Mouse (Mus musculus) liver, postnatal 0 days (tissue): ENCODE measurements around the gene Top2a. TPM values are rescaled to one million over a fixed set of nuclear protein-coding genes. Genes with fewer than 3 reads are reported as not detected.

Experiments
- ATAC-seq: fragments of 200-750 bp; cut with Nextera tagmentation; 2 replicates; pipeline ENCODE4 v1.8.0; 2017; ENCODE audit warnings: mild to moderate bottlenecking, moderate library complexity
- DNase-seq: peaks from one replicate; pipeline ENCODE4 v3.0.0-alpha.2; 2016
- H3K27ac ChIP-seq: fragments of 300-500 bp; sonication (generic); 2 replicates; pipeline ENCODE4 v1.5.1; 2014; ENCODE audit warnings: antibody characterized with exemption, moderate library complexity, mild to moderate bottlenecking, low read depth
- H3K27me3 ChIP-seq: fragments of 300-500 bp; sonication (generic); 2 replicates; pipeline ENCODE4 v1.6.1; 2014; ENCODE audit warnings: low read length, control low read depth, mixed read lengths; ENCODE audit not compliant: insufficient read depth
- H3K36me3 ChIP-seq: fragments of 300-500 bp; sonication (generic); replicated peaks from 2 replicates; pipeline ENCODE4 v1.6.1; 2014; ENCODE audit warnings: mild to moderate bottlenecking, control low read depth, low read length, moderate library complexity, mixed read lengths; ENCODE audit not compliant: insufficient read depth
- H3K4me1 ChIP-seq: fragments of 300-500 bp; sonication (generic); 2 replicates; pipeline ENCODE4 v1.6.1; 2014; ENCODE audit warnings: antibody characterized with exemption, mild to moderate bottlenecking, control low read depth; ENCODE audit not compliant: insufficient read depth
- H3K4me2 ChIP-seq: fragments of 300-500 bp; sonication (generic); 2 replicates; pipeline ENCODE4 v1.6.1; 2014; ENCODE audit warnings: low read depth, mild to moderate bottlenecking, low read length, moderate library complexity, mixed read lengths
- H3K4me3 ChIP-seq: fragments of 300-500 bp; sonication (generic); 2 replicates; pipeline ENCODE4 v1.5.1; 2014; ENCODE audit warnings: low read depth, low read length
- H3K9ac ChIP-seq: fragments of 300-500 bp; sonication (generic); replicated peaks from 2 replicates; pipeline ENCODE4 v1.6.1; 2014; ENCODE audit warnings: mild to moderate bottlenecking, moderate library complexity
- H3K9me3 ChIP-seq: fragments of 300-500 bp; sonication (generic); 2 replicates; pipeline ENCODE4 v1.6.1; 2016; ENCODE audit warnings: mild to moderate bottlenecking, control low read depth, low read length, mixed read lengths
- CTCF ChIP-seq: sonication (generic); IDR thresholded peaks from 2 replicates; pipeline ENCODE4 v1.5.1; 2016; ENCODE audit warnings: antibody characterized with exemption, low read depth
- EP300 ChIP-seq: IDR thresholded peaks from 2 replicates; pipeline ENCODE4 v1.6.1; 2016; ENCODE audit warnings: antibody characterized with exemption, low read depth, mild to moderate bottlenecking
- WGBS: fragments of 180-500 bp; shearing (Covaris S2); extraction: QIAGEN DNeasy Blood & Tissue Kit; methylation state at CpG from one replicate; pipeline ENCODE4 v1.1.7; 2014; ENCODE audit not compliant: insufficient replicate concordance; 5-methylcytosine and 5-hydroxymethylcytosine counted together
- polyA plus RNA-seq: library from polyadenylated mRNA; unstranded; fragments of >200 nt; fragmentation: Nextera tagmentation; extraction: Ambion mirVana; gene quantifications from 2 replicates; pipeline ENCODE4 v1.2.1, GENCODE M21; 2015

Gene Top2a
- polyA plus RNA-seq, 1 experiment from 2014 or later = 90.2 TPM

DNA sequence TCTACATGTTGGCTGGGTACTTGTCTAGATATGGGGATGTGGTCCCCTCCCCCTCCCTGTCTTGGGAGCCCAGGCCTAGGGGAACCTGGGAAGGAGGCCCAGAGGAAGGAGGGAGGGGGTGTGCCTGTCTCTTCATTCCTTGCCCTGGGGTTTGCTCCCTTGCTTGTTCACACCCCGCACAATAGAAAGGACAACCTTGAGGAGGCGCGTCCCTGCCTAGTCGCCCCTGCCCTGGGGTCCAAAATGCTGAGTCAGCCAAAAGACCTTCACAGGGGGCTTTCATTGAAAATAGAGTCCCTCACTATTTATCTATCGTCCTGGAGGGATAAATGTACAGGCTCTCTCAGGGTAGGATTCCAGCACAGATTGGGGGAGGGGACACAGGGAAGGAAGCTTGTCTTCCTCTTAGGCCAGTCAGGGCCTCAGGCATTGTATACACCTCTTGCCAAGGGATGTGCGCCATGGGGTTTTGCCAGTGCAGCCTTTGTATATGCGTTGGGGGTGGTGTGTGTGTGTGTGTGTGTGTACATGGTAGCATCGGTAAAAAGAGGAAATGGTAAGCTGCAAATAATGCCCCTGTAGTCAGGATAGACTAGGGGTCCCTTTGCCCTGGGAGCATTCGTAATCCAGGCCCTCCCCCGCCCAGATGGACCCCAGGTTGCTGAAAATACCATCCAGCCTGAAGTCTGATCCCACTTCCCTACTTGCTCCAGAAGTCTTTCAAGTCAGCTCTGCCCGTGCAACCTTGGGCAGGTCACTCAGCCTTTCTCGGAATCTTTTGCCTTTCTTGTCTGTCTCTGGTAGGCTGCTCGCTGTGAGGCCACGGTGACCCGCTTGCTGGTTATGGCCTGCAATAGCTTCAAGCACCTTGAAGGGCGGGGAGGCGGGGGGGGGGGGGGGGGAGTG, 68.9 kb downstream of the Top2a start:
- Histone ChIP-seq H3K4me1 (peaks cover 68% of the 10 kb centered on the region), H3K27me3 (peaks cover under 1% of the 10 kb centered on the region; the same call in 1 of the 2 replicates), H3K4me2 (peak overlapping the region; percentile 41), H3K36me3 (no peaks in the 10 kb centered on the region), H3K27ac (peak overlapping the region; percentile 77), H3K4me3 (no peak overlapping the region), H3K9ac (0 out of 2 replicates have a peak overlapping the region, but pooled peaks have one; percentile 8), H3K9me3 (no peaks in the 10 kb centered on the region)
- 37% methylated on average over 17 of the region's 17 CpGs for WGBS
- TF ChIP-seq CTCF = no peak
- no peak for TF ChIP-seq EP300
- ATAC-seq = no peak
- peak; percentile 22 for DNase-seq

DNA sequence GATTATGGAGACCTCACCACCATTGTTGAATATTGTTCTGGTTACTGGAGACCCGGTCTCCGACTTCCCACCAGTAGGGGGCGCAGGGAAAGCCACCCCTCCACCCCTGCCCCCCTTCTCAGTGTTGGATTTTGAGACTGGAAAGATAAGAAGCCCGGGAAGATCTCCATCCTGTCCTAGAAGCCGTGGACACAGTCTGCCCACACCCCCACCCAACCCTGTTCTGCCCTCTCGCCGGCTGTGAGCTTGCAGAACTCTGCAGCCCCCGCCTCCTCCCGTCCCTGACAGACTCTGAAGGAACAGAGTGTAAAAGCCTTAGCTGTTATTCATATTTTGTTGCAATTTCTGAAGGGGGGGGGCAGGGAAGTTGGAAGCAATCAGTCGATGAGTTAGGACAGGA, 69.6 kb downstream of the Top2a start:
- no peaks in the 10 kb centered on the region for H3K36me3 ChIP-seq
- H3K4me3 ChIP-seq = no peak overlapping the region
- H3K4me1 ChIP-seq = peaks cover 70% of the 10 kb centered on the region
- peak overlapping the region; percentile 41 for H3K4me2 ChIP-seq
- 10% methylated on average over 10 of the region's 10 CpGs for WGBS
- ATAC-seq (peak; percentile 43), DNase-seq (peak; percentile 80)
- no peaks in the 10 kb centered on the region for H3K9me3 ChIP-seq
- TF ChIP-seq CTCF = peak; percentile 73
- TF ChIP-seq EP300 = no peak
- H3K9ac ChIP-seq = peak overlapping the region; percentile 48
- peak overlapping the region; percentile 77 for H3K27ac ChIP-seq
- H3K27me3 ChIP-seq = no peaks in the 10 kb centered on the region

DNA sequence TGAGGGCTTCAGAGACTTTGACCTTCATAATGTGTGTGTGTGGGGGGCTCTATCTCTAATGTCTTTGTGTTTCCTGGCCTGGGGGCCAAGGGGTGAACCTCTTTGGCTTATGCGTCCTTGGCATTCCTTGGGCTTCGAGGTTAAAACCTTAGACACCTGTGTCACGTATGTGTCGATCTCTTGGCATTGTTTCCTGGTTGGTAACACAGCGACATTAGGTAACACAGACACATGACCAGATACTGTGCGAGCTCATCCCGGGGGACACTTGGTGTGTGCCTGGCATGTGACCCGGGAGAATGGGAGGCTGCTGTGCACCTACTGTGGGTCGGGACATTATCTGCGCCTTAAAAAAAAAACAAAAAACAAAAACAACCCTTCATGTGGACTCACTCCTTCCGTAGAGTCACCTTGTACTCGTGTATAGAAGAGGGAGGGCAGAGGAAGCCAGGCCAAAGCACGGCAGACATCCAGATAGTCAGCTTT, 70.1 kb downstream of the Top2a start:
- peak overlapping the region; percentile 48 for H3K9ac ChIP-seq
- peaks cover 70% of the 10 kb centered on the region for H3K4me1 ChIP-seq
- DNase-seq (no peak), ATAC-seq (peak; percentile 43)
- 24% methylated on average over 13 of the region's 13 CpGs for WGBS
- no peak overlapping the region for H3K4me3 ChIP-seq
- H3K4me2 ChIP-seq = peak overlapping the region; percentile 41
- no peaks in the 10 kb centered on the region for H3K9me3 ChIP-seq
- H3K27ac ChIP-seq = peak overlapping the region; percentile 77
- H3K27me3 ChIP-seq = no peaks in the 10 kb centered on the region
- no peak for TF ChIP-seq EP300
- TF ChIP-seq CTCF = no peak
- no peaks in the 10 kb centered on the region for H3K36me3 ChIP-seq

DNA sequence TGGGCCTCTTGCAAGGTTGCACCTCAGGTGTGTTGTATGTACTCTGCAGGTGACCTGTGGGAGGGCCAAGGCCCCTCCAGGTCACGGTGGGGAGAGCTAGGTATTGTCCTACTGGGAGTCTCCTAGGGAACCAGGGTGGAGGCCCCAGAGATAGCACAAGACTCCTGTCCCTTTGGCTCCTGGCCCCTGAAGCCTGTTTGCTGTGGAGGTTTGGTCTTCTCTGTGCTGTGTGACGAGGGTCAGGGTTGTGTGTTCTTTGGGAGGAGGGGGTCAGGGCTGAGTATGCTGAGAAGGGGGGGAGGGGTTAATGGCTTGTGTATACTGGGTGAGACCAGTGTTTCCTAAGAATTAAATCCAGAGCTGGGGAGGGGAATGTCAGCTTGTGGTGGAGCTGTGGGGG, 70.6 kb downstream of the Top2a start:
- no peak overlapping the region for H3K4me3 ChIP-seq
- no peaks in the 10 kb centered on the region for H3K36me3 ChIP-seq
- H3K27me3 ChIP-seq = no peaks in the 10 kb centered on the region
- TF ChIP-seq EP300 = no peak
- DNase-seq = no peak
- H3K27ac ChIP-seq = peak overlapping the region; percentile 77
- H3K4me2 ChIP-seq = peak overlapping the region; percentile 41; the same call in 1 of the 2 replicates
- H3K9ac ChIP-seq = no peak overlapping the region
- no peaks in the 10 kb centered on the region for H3K9me3 ChIP-seq
- 38% methylated on average over 2 of the region's 2 CpGs for WGBS
- no peak for ATAC-seq
- H3K4me1 ChIP-seq = peaks cover 72% of the 10 kb centered on the region

DNA sequence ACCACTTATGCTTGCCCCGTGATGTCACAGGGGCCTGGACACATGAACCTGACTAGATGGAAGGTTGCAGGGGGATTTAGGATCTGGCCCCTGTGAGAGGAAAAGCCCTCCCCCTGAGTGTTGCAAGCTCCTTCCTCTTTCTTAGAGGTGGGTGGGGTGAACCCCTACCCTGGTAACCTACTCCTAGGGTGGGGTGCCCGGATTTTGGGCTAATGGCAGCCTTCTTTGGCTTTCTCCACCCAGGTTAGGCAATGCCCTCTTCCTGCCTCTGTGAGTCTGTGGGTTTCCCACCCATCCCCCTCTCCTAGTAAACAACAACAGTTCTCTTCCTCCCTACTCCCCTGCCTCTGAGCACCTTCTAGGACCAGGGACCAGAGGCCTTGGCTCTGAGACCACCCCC, 71.3 kb downstream of the Top2a start:
- Histone ChIP-seq H3K27me3 (no peaks in the 10 kb centered on the region), H3K4me1 (peaks cover 73% of the 10 kb centered on the region), H3K9ac (no peak overlapping the region), H3K36me3 (no peaks in the 10 kb centered on the region), H3K9me3 (no peaks in the 10 kb centered on the region), H3K4me2 (no peak overlapping the region), H3K4me3 (no peak overlapping the region), H3K27ac (peak overlapping the region; percentile 77; the same call in 1 of the 2 replicates)
- ATAC-seq (no peak), DNase-seq (no peak)
- WGBS = 30% methylated on average over 2 of the region's 2 CpGs
- TF ChIP-seq CTCF = no peak
- TF ChIP-seq EP300 = no peak

DNA sequence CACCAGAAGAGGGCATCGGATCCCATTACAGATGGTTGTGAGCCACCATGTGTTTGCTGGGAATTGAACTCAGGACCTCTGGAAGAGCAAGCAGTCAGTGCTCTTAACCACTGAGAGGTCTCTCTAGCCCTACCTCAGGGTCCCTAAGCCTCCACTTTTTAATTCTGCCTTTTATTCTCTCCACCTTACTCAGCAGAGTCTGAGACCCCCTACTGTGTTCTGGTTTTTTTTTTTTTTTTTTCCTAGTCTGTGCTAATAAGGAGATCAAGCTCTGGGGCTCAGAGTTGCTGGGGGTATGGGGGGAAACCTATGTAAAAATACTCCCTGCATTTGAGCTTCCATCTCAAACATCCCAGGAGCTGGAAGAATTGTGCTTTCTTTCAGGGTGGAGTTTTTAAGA, 71.9 kb downstream of the Top2a start:
- no peak for TF ChIP-seq EP300
- TF ChIP-seq CTCF = no peak
- no peak for DNase-seq
- no peak overlapping the region for H3K9ac ChIP-seq
- peaks cover 76% of the 10 kb centered on the region for H3K4me1 ChIP-seq
- no peaks in the 10 kb centered on the region for H3K9me3 ChIP-seq
- ATAC-seq = no peak
- no peaks in the 10 kb centered on the region for H3K36me3 ChIP-seq
- no peak overlapping the region for H3K4me2 ChIP-seq
- H3K27me3 ChIP-seq = no peaks in the 10 kb centered on the region
- peak overlapping the region; percentile 40; the same call in 1 of the 2 replicates for H3K27ac ChIP-seq
- 92% methylated on average over 1 of the region's 1 CpGs for WGBS
- no peak overlapping the region for H3K4me3 ChIP-seq
